In genomic region chr2:116019959-116020358, GRCm38 (mm10) we compare ENCODE assay signal across 9 mouse cellular contexts. TPM values are rescaled to one million over a fixed set of nuclear protein-coding genes. Genes with fewer than 3 reads are reported as not detected.
DNase-seq lines count a peak whose midpoint lies in the region; ATAC-seq lines count a peak whose summit lies in the region.
"Had no signal": no experiment of that assay in that cellular context is flagged by ENCODE, and none has a peak within 500 bp of the region (broad histone marks: within the 10 kb centered on the region; RNA-seq: fewer than 3 reads in every experiment).

No protein-coding gene starts in this region.

- H3K9me3 ChIP-seq in hindbrain, embryonic 12.5 days (replicated peaks), result no peaks in the 10 kb centered on the region
- no peaks in the 10 kb centered on the region for H3K9me3 ChIP-seq in midbrain, embryonic 15.5 days

- H3K4me2 ChIP-seq in hindbrain, embryonic 12.5 days (replicated peaks), result peak overlapping the region; percentile 37
- peak overlapping the region; percentile 29 for H3K4me2 ChIP-seq in midbrain, embryonic 15.5 days

- peak; percentile 56 for DNase-seq in ZHBTc4 (ENCODE audit: low read depth, low spot score)
- DNase-seq in embryo, embryonic 9.5 days (ENCODE audit: extremely low spot score), result peak; percentile 34
- no peak for DNase-seq in adrenal gland, postnatal 10 days
- DNase-seq in ovary, adult 18-20 months (ENCODE audit: low spot score), result no peak
- no peak for DNase-seq in adrenal gland, adult 8-10 months

- H3K27me3 ChIP-seq in hindbrain, embryonic 12.5 days, result no peaks in the 10 kb centered on the region
- no peaks in the 10 kb centered on the region for H3K27me3 ChIP-seq in midbrain, embryonic 15.5 days (replicated peaks)
- H3K27me3 ChIP-seq: Patski had no signal

- peak overlapping the region; percentile 89 for H3K27ac ChIP-seq in hindbrain, embryonic 12.5 days
- H3K27ac ChIP-seq in midbrain, embryonic 15.5 days, result peak overlapping the region; percentile 77

- H3K36me3 ChIP-seq in hindbrain, embryonic 12.5 days, result 0 out of 2 replicates have a peak, but pooled peaks cover 9% of the 10 kb centered on the region
- H3K36me3 ChIP-seq in midbrain, embryonic 15.5 days (replicated peaks), result no peaks in the 10 kb centered on the region

- H3K4me3 ChIP-seq in hindbrain, embryonic 12.5 days, result no peak overlapping the region
- 0 out of 2 replicates have a peak overlapping the region, but pooled peaks have one; percentile 4 for H3K4me3 ChIP-seq in midbrain, embryonic 15.5 days

- H3K4me1 ChIP-seq in hindbrain, embryonic 12.5 days, result peaks cover 43% of the 10 kb centered on the region
- H3K4me1 ChIP-seq in midbrain, embryonic 15.5 days, result peaks cover 33% of the 10 kb centered on the region

- peak overlapping the region; percentile 49 for H3K9ac ChIP-seq in hindbrain, embryonic 12.5 days
- peak overlapping the region; percentile 15; the same call in 1 of the 2 replicates for H3K9ac ChIP-seq in midbrain, embryonic 15.5 days

- WGBS in hindbrain, embryonic 12.5 days, result 12% methylated on average over 9 of the region's 9 CpGs
- 4% methylated on average over 9 of the region's 9 CpGs for WGBS in midbrain, embryonic 15.5 days

- peak; percentile 73 for ATAC-seq in hindbrain, embryonic 12.5 days (ENCODE audit: low FRiP score)
- peak; percentile 75 for ATAC-seq in midbrain, embryonic 15.5 days (replicated peaks)
- no peak for ATAC-seq in CD4-positive, CD25-positive, alpha-beta regulatory T cell, adult 4 months
- ATAC-seq: Patski had no signal

RNA-seq across cellular contexts. Expression of gene Meis2, which starts 45.7 kb away (rescaled TPM):
- 130 and 155 TPM in 2 replicates for polyA plus RNA-seq in hindbrain, embryonic 12.5 days (2016; fragmentation: Nextera tagmentation; extraction: Ambion mirVana)
- 74.1 and 86.9 TPM in 2 replicates for polyA plus RNA-seq in midbrain, embryonic 15.5 days (2015; fragmentation: Nextera tagmentation; extraction: Ambion mirVana)
- total RNA-seq in adrenal gland, postnatal 10 days (2021), result 100 to 1,000 TPM in 1 of 2 experiments, 10 to 100 TPM in 1; 93.8 to 104 TPM
- not detected for polyA plus RNA-seq in CD4-positive, CD25-positive, alpha-beta regulatory T cell, adult 4 months (2017; shearing (Covaris generic))
- total RNA-seq in adrenal gland, adult 8-10 months (2022), result 100 to 1,000 TPM; 197 to 340 (median 252) TPM

Comparison
In these comparisons a context has a peak if more than half of its experiments do, and no peak if none do; other contexts are left out.
1. DNase-seq: peak in ZHBTc4 (single experiment) and embryo, embryonic 9.5 days (single experiment); none in adrenal gland, postnatal 10 days (single experiment), ovary, adult 18-20 months (single experiment) and adrenal gland, adult 8-10 months (single experiment).
2. RNA of gene Meis2, which starts 45.7 kb away (polyA plus RNA-seq): 130 to 155 TPM in hindbrain, embryonic 12.5 days and 74.1 to 86.9 TPM in midbrain, embryonic 15.5 days; not detected in CD4-positive, CD25-positive, alpha-beta regulatory T cell, adult 4 months; every median in the first group is over 10 times any median in the second.